Mouse (Mus musculus): Measurements from ENCODE around the gene Usp29.

DNA sequence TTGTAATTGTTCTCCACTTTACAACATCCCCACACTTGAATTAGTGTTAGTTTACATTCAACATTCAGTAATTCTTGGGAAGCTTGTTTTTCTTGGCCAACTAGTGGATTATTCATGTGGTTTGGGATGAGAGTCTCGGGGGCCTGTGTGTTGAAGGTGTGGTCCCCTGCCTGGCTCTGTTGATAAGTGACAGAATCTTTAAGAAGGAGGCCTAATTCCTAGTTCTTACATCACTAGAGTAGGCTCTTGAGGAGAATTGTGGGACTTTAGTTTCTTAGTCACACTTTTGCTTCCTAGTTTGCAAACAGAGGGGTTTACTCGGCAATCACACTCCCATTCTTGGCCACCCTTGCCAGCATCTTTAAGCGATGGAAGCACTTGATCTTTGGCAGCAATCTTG is 31.1 kb upstream of the Usp29 start:
- TF ChIP-seq GATA1 (IDR thresholded peaks at IDR 0.05; ENCODE audit: low read length) (no peak), TAL1 (IDR thresholded peaks at IDR 0.05; ENCODE audit: low read length) (no peak)

Data from erythroblast, embryonic 14.5 days (primary cell).